Comparison of ENCODE assay signal across 20 mouse cellular contexts in genomic region chr3:37703066-37703465, GRCm38 (mm10).
"Had no signal": no experiment of that assay in that cellular context is flagged by ENCODE, and none has a peak within 500 bp of the region (broad histone marks: within the 10 kb centered on the region; RNA-seq: fewer than 3 reads in every experiment).

No protein-coding gene starts in this region.

- H3K27ac ChIP-seq: lung, embryonic 15.5 days; macrophage; midbrain, embryonic 12.5 days; neural tube, embryonic 13.5 days; neural tube, embryonic 15.5 days; stomach, embryonic 15.5 days; stomach, postnatal 0 days had no signal

- H3K4me2 ChIP-seq: lung, embryonic 15.5 days; midbrain, embryonic 12.5 days; neural tube, embryonic 13.5 days; neural tube, embryonic 15.5 days; stomach, embryonic 15.5 days had no signal

- ATAC-seq: liver, postnatal 0 days; lung, postnatal 0 days had no signal

- H3K9ac ChIP-seq: liver, postnatal 0 days; lung, embryonic 15.5 days; midbrain, embryonic 12.5 days; neural tube, embryonic 13.5 days; neural tube, embryonic 15.5 days; stomach, embryonic 15.5 days had no signal

- H3K36me3 ChIP-seq: lung, embryonic 15.5 days; midbrain, embryonic 12.5 days; neural tube, embryonic 13.5 days; neural tube, embryonic 15.5 days; stomach, embryonic 15.5 days had no signal

- H3K27me3 ChIP-seq: lung, embryonic 15.5 days; megakaryocyte, embryonic 14.5 days; midbrain, embryonic 12.5 days; neural tube, embryonic 13.5 days; neural tube, embryonic 15.5 days; stomach, embryonic 15.5 days had no signal

- H3K4me3 ChIP-seq: lung, embryonic 15.5 days; megakaryocyte, embryonic 14.5 days; midbrain, embryonic 12.5 days; myocyte; neural tube, embryonic 13.5 days; neural tube, embryonic 15.5 days; stomach, embryonic 15.5 days had no signal

- H3K4me1 ChIP-seq: midbrain, embryonic 12.5 days; neural tube, embryonic 13.5 days; neural tube, embryonic 15.5 days had no signal

- DNase-seq: liver, postnatal 0 days; lung, adult 2 months; lung, postnatal 14 days; lung, postnatal 36 days; midbrain, embryonic 14.5 days; retina, postnatal 1 day; right cerebral cortex, adult 18-20 months; thymus, adult 2 months; thymus, postnatal 25 days; thymus, postnatal 4 days had no signal

- H3K9me3 ChIP-seq: lung, embryonic 15.5 days; midbrain, embryonic 12.5 days; neural tube, embryonic 13.5 days; neural tube, embryonic 15.5 days had no signal
